Mouse (Mus musculus): ENCODE measurements around the gene Parp11.

The Parp11 gene

GRCm38 (mm10) chr6:127446436-127446890 is at the start of gene Parp11:
Gene Parp11, plus strand, starts transcription at chr6:127446840.
- TF ChIP-seq CTCF (conservative IDR thresholded peaks at IDR 0.05; ENCODE audit: low read length) = peak; percentile 76
- no peak for TF ChIP-seq NANOG (IDR thresholded peaks at IDR 0.05; ENCODE audit: borderline replicate concordance, low read length)
- Histone ChIP-seq H3K9me3 (ENCODE audit: low read length) (no peaks in the 10 kb centered on the region), H3K4me1 (replicated peaks; ENCODE audit: low read depth, low read length) (peaks cover 12% of the 10 kb centered on the region), H3K4me3 (replicated peaks; ENCODE audit: low read length) (no peak within 1 kb of the TSS), H3K27me3 (ENCODE audit: insufficient read depth, low read length) (peaks cover 36% of the 10 kb centered on the region), H3K36me3 (ENCODE audit: insufficient read depth, low read length) (no peaks in the 10 kb centered on the region)

GRCm38 (mm10) chr6:127398073-127398472 is 48.6 kb upstream of the Parp11 start:
- H3K4me1 ChIP-seq (replicated peaks; ENCODE audit: low read depth, low read length) = peaks cover 13% of the 10 kb centered on the region
- H3K4me3 ChIP-seq (replicated peaks; ENCODE audit: low read length) = no peak overlapping the region
- no peaks in the 10 kb centered on the region for H3K9me3 ChIP-seq (ENCODE audit: low read length)
- TF ChIP-seq POU5F1 (IDR thresholded peaks at IDR 0.05; ENCODE audit: borderline replicate concordance, low read length) (no peak), CTCF (conservative IDR thresholded peaks at IDR 0.05; ENCODE audit: low read length) (no peak), NANOG (IDR thresholded peaks at IDR 0.05; ENCODE audit: borderline replicate concordance, low read length) (no peak)
- H3K27me3 ChIP-seq (ENCODE audit: insufficient read depth, low read length) = peaks cover 2% of the 10 kb centered on the region; the same call in 1 of the 2 replicates
- no peaks in the 10 kb centered on the region for H3K36me3 ChIP-seq (ENCODE audit: insufficient read depth, low read length)

GRCm38 (mm10) chr6:127401419-127401818 is 45.2 kb upstream of the Parp11 start:
- H3K27me3 ChIP-seq (ENCODE audit: insufficient read depth, low read length) = peaks cover 13% of the 10 kb centered on the region; the same call in 1 of the 2 replicates

GRCm38 (mm10) chr6:127404070-127404810 is 42.4 kb upstream of the Parp11 start:
- Histone ChIP-seq H3K4me1 (replicated peaks; ENCODE audit: low read depth, low read length) (no peaks in the 10 kb centered on the region), H3K4me3 (replicated peaks; ENCODE audit: low read length) (no peak overlapping the region), H3K27me3 (ENCODE audit: insufficient read depth, low read length) (peaks cover 14% of the 10 kb centered on the region; the same call in 1 of the 2 replicates), H3K36me3 (ENCODE audit: insufficient read depth, low read length) (no peaks in the 10 kb centered on the region), H3K9me3 (ENCODE audit: low read length) (no peaks in the 10 kb centered on the region)
- TF ChIP-seq CTCF (conservative IDR thresholded peaks at IDR 0.05; ENCODE audit: low read length) (no peak), NANOG (IDR thresholded peaks at IDR 0.05; ENCODE audit: borderline replicate concordance, low read length) (no peak), POU5F1 (IDR thresholded peaks at IDR 0.05; ENCODE audit: borderline replicate concordance, low read length) (no peak)

More at GRCm38 (mm10) chr6:127401419-127401818, 45.2 kb upstream of the Parp11 start:
- TF ChIP-seq CTCF (conservative IDR thresholded peaks at IDR 0.05; ENCODE audit: low read length) (no peak), NANOG (IDR thresholded peaks at IDR 0.05; ENCODE audit: borderline replicate concordance, low read length) (no peak), POU5F1 (IDR thresholded peaks at IDR 0.05; ENCODE audit: borderline replicate concordance, low read length) (no peak)
- Histone ChIP-seq H3K9me3 (ENCODE audit: low read length) (no peaks in the 10 kb centered on the region), H3K36me3 (ENCODE audit: insufficient read depth, low read length) (no peaks in the 10 kb centered on the region), H3K4me1 (replicated peaks; ENCODE audit: low read depth, low read length) (peaks cover 3% of the 10 kb centered on the region), H3K4me3 (replicated peaks; ENCODE audit: low read length) (no peak overlapping the region)

- H3K4me1 ChIP-seq (replicated peaks; ENCODE audit: low read depth, low read length) = no peaks in the 10 kb centered on the region
- no peak overlapping the region for H3K4me3 ChIP-seq (replicated peaks; ENCODE audit: low read length)
- peaks cover 14% of the 10 kb centered on the region; the same call in 1 of the 2 replicates for H3K27me3 ChIP-seq (ENCODE audit: insufficient read depth, low read length)
- no peak for TF ChIP-seq CTCF (conservative IDR thresholded peaks at IDR 0.05; ENCODE audit: low read length)
- TF ChIP-seq POU5F1 (IDR thresholded peaks at IDR 0.05; ENCODE audit: borderline replicate concordance, low read length) = no peak
- no peak for TF ChIP-seq NANOG (IDR thresholded peaks at IDR 0.05; ENCODE audit: borderline replicate concordance, low read length)
- H3K9me3 ChIP-seq (ENCODE audit: low read length) = no peaks in the 10 kb centered on the region
- no peaks in the 10 kb centered on the region for H3K36me3 ChIP-seq (ENCODE audit: insufficient read depth, low read length)
These were observed 41.0 kb upstream of the Parp11 start for GRCm38 (mm10) chr6:127405682-127406081.

GRCm38 (mm10) chr6:127407742-127408141 is 38.9 kb upstream of the Parp11 start:
- H3K9me3 ChIP-seq (ENCODE audit: low read length) = no peaks in the 10 kb centered on the region
- no peak overlapping the region for H3K4me3 ChIP-seq (replicated peaks; ENCODE audit: low read length)
- TF ChIP-seq CTCF (conservative IDR thresholded peaks at IDR 0.05; ENCODE audit: low read length) (no peak), NANOG (IDR thresholded peaks at IDR 0.05; ENCODE audit: borderline replicate concordance, low read length) (no peak), POU5F1 (IDR thresholded peaks at IDR 0.05; ENCODE audit: borderline replicate concordance, low read length) (no peak)
- no peaks in the 10 kb centered on the region for H3K4me1 ChIP-seq (replicated peaks; ENCODE audit: low read depth, low read length)
- H3K36me3 ChIP-seq (ENCODE audit: insufficient read depth, low read length) = no peaks in the 10 kb centered on the region
- H3K27me3 ChIP-seq (ENCODE audit: insufficient read depth, low read length) = peaks cover 12% of the 10 kb centered on the region; the same call in 1 of the 2 replicates

GRCm38 (mm10) chr6:127417525-127418184 is 29.0 kb upstream of the Parp11 start:
- Histone ChIP-seq H3K36me3 (ENCODE audit: insufficient read depth, low read length) (no peaks in the 10 kb centered on the region), H3K4me1 (replicated peaks; ENCODE audit: low read depth, low read length) (peaks cover 4% of the 10 kb centered on the region; the same call in 1 of the 2 replicates), H3K9me3 (ENCODE audit: low read length) (peaks cover 3% of the 10 kb centered on the region; the same call in 1 of the 2 replicates), H3K27me3 (ENCODE audit: insufficient read depth, low read length) (peaks cover 12% of the 10 kb centered on the region; the same call in 1 of the 2 replicates), H3K4me3 (replicated peaks; ENCODE audit: low read length) (no peak overlapping the region)
- TF ChIP-seq CTCF (conservative IDR thresholded peaks at IDR 0.05; ENCODE audit: low read length) = no peak
- no peak for TF ChIP-seq POU5F1 (IDR thresholded peaks at IDR 0.05; ENCODE audit: borderline replicate concordance, low read length)
- no peak for TF ChIP-seq NANOG (IDR thresholded peaks at IDR 0.05; ENCODE audit: borderline replicate concordance, low read length)

- H3K27me3 ChIP-seq (ENCODE audit: insufficient read depth, low read length) = peaks cover 12% of the 10 kb centered on the region; the same call in 1 of the 2 replicates
- H3K4me1 ChIP-seq (replicated peaks; ENCODE audit: low read depth, low read length) = peaks cover 4% of the 10 kb centered on the region; the same call in 1 of the 2 replicates
- TF ChIP-seq CTCF (conservative IDR thresholded peaks at IDR 0.05; ENCODE audit: low read length) (no peak), NANOG (IDR thresholded peaks at IDR 0.05; ENCODE audit: borderline replicate concordance, low read length) (no peak), POU5F1 (IDR thresholded peaks at IDR 0.05; ENCODE audit: borderline replicate concordance, low read length) (no peak)
- H3K4me3 ChIP-seq (replicated peaks; ENCODE audit: low read length) = no peak overlapping the region
- peaks cover 3% of the 10 kb centered on the region; the same call in 1 of the 2 replicates for H3K9me3 ChIP-seq (ENCODE audit: low read length)
- H3K36me3 ChIP-seq (ENCODE audit: insufficient read depth, low read length) = no peaks in the 10 kb centered on the region
These were observed 28.3 kb upstream of the Parp11 start for GRCm38 (mm10) chr6:127418322-127418721.

All from E14TG2a.4 (cell line).